Mouse (Mus musculus) stomach, adult 2 months (tissue): ENCODE data around the gene Gm37596. TPM values are rescaled to one million over a fixed set of nuclear protein-coding genes. Genes with fewer than 3 reads are reported as not detected.

ENCODE experiments used
- polyA plus RNA-seq: library from polyadenylated mRNA; depleted of rRNA; stranded (reverse); fragments of >200 nt; gene quantifications from 2 replicates; pipeline ENCODE4 v1.2.3, GENCODE M21; 2012; rRNA removed

Gm37596 gene
- not detected in 2 replicates for polyA plus RNA-seq

DNA sequence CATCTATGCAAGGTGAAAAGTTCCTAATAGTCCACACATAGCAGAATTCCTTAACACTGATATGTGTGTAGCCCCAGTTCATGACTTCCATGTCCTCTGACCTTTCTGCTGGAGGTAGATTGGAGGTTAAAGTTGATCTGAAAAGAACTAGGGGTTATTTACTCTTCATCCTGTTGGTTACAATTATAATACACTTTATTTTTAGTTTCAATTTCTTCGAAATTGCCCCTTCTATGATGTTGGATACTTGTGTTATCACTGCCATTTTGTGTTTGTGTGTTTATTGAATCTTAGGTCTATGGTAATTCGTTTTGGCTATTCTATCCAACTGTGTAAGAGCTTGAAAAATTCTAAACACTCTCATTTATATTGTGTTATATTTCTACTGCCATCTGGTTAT is at the start of gene Gm37596:
Gene Gm37596, minus strand, starts transcription at position 101 of the 400 bp plus-strand sequence.

GRCm38 (mm10) chr3:93676210-93676609 is 16.7 kb downstream of the Gm37596 start, which contains the start of gene Tdpoz1:
TSS of gene Tdpoz1 (minus strand) at chr3:93676310.

GRCm38 (mm10) chr3:93652586-93652985 is 40.3 kb downstream of the Gm37596 start, which contains the start of gene Tdpoz2:
TSS of gene Tdpoz2 (minus strand) at chr3:93652686.

Other genes starting within 250 kb of the Gm37596 start
- gene Tchhl1, start 224.3 kb downstream of the Gm37596 start, polyA plus RNA-seq, result not detected in 2 replicates
- gene S100a11, start 172.6 kb downstream of the Gm37596 start, polyA plus RNA-seq, result 66.8 and 103 TPM in 2 replicates
- 8.6 and 12.4 TPM in 2 replicates for gene S100a10, start 138.0 kb downstream of the Gm37596 start, polyA plus RNA-seq
- gene Tdpoz2, start 40.4 kb downstream of the Gm37596 start, polyA plus RNA-seq, result not detected in 2 replicates
- gene Tdpoz1, start 16.8 kb downstream of the Gm37596 start, polyA plus RNA-seq, result not detected in 2 replicates
- not detected in 2 replicates for gene Gm5773, start 79.9 kb upstream of the Gm37596 start, polyA plus RNA-seq
- gene Tdpoz4, start 103.3 kb upstream of the Gm37596 start, polyA plus RNA-seq, result not detected in 2 replicates
- not detected in 2 replicates for gene Tdpoz3, start 132.9 kb upstream of the Gm37596 start, polyA plus RNA-seq